Mouse (Mus musculus) stomach, postnatal 0 days (tissue): ENCODE results near the gene Tspan18.

ENCODE experiments used
- CTCF ChIP-seq: IDR thresholded peaks from 2 replicates; pipeline ENCODE4 v1.5.1; 2016; ENCODE audit warnings: antibody characterized with exemption, low read depth, mild to moderate bottlenecking, moderate library complexity
- EP300 ChIP-seq: optimal IDR thresholded peaks from 2 replicates; pipeline ENCODE3; 2016; ENCODE audit warnings: antibody characterized with exemption

DNA sequence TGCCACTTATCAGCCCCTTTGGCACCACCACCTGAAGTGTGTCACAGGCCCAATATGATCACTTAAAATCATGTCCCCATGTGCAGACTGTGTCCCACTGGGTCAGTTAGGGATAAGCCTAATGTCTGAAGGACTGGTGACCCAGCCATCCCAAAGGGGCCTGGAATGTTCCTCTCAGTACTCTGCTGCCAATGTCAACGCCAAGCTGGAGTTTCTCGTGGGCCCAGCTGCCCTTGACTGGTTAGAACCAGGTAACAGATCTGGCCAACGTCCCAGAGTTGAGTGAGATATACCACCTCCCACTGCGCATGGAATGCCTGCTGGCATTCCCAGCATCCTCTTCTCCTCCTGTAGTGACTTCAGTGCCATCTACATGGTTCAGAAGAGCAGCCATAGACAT is 5.2 kb downstream of the Tspan18 start:
- no peak for TF ChIP-seq CTCF
- TF ChIP-seq EP300, result no peak
